Mouse (Mus musculus) CH12F3 (cell line): ENCODE measurements around the gene Col5a1.

ENCODE experiments used
- in situ Hi-C: fragments of 300-500 bp; cut with MboI; formaldehyde crosslinking; loops from 2 replicates; pipeline ENCODE4 v1.14.3; 2020; ENCODE audit warnings: low sequenced_read_pairs

Gene Col5a1

GRCm38 (mm10) chr2:27885456-27886147 is 623 bp upstream of the Col5a1 start:
- in situ Hi-C loops = no loop called here

GRCm38 (mm10) chr2:27886608-27887460 is 609 bp downstream of the Col5a1 start:
- in situ Hi-C loops = no loop called here

- in situ Hi-C loops = no loop called here
Observed at GRCm38 (mm10) chr2:27887461-27888264, 1.4 kb downstream of the Col5a1 start.

- in situ Hi-C loops = no loop called here
Observed at GRCm38 (mm10) chr2:27888603-27889545, 2.6 kb downstream of the Col5a1 start.

- in situ Hi-C loops = no loop called here
Observed at GRCm38 (mm10) chr2:27891922-27892541, 5.8 kb downstream of the Col5a1 start.

GRCm38 (mm10) chr2:27893015-27893414 is 6.8 kb downstream of the Col5a1 start:
- in situ Hi-C loops = no loop called here

- in situ Hi-C loops = no loop called here
Observed at GRCm38 (mm10) chr2:27894986-27895385, 8.8 kb downstream of the Col5a1 start.

GRCm38 (mm10) chr2:27895648-27896047 is 9.4 kb downstream of the Col5a1 start:
- in situ Hi-C loops = no loop called here

GRCm38 (mm10) chr2:27897161-27897560 is 10.9 kb downstream of the Col5a1 start:
- in situ Hi-C loops = no loop called here

GRCm38 (mm10) chr2:27899894-27900293 is 13.7 kb downstream of the Col5a1 start:
- in situ Hi-C loops = no loop called here

GRCm38 (mm10) chr2:27901076-27901475 is 14.9 kb downstream of the Col5a1 start:
- in situ Hi-C loops = no loop called here

GRCm38 (mm10) chr2:27901525-27902245 is 15.5 kb downstream of the Col5a1 start:
- in situ Hi-C loops = no loop called here

- in situ Hi-C loops = no loop called here
Observed at GRCm38 (mm10) chr2:27902318-27902717, 16.1 kb downstream of the Col5a1 start.

GRCm38 (mm10) chr2:27905411-27905810 is 19.2 kb downstream of the Col5a1 start:
- in situ Hi-C loops = no loop called here

GRCm38 (mm10) chr2:27910501-27910900 is 24.3 kb downstream of the Col5a1 start:
- in situ Hi-C loops = no loop called here

- in situ Hi-C loops = no loop called here
Observed at GRCm38 (mm10) chr2:27912546-27913275, 26.5 kb downstream of the Col5a1 start.

GRCm38 (mm10) chr2:27915726-27916125 is 29.5 kb downstream of the Col5a1 start:
- in situ Hi-C loops = no loop called here

- in situ Hi-C loops = no loop called here
Observed at GRCm38 (mm10) chr2:27916316-27916715, 30.1 kb downstream of the Col5a1 start.
